Mouse (Mus musculus): Measurements from ENCODE around the gene Ccdc27. TPM values are rescaled to one million over a fixed set of nuclear protein-coding genes. Genes with fewer than 3 reads are reported as not detected.

Gene Ccdc27
- total RNA-seq, 2 experiments from 2014 or later: 0.20 TPM; not detected in 1

Other genes starting within 250 kb of the Ccdc27 start
- gene A430005L14Rik, start 85.4 kb downstream of the Ccdc27 start, total RNA-seq (2021): 10 to 100 TPM; 25.1 to 26.9 TPM
- gene Dffb, start 67.6 kb downstream of the Ccdc27 start, total RNA-seq (2021): 10 to 100 TPM; 13.8 TPM
- gene Cep104, start 67.5 kb downstream of the Ccdc27 start, total RNA-seq (2021): 10 to 100 TPM; 22.1 to 23.1 TPM
- gene Lrrc47, start 30.9 kb downstream of the Ccdc27 start, total RNA-seq (2021): 10 to 100 TPM; 64.2 to 65.6 TPM
- gene Smim1, start 16.4 kb downstream of the Ccdc27 start, total RNA-seq (2021): 10 to 100 TPM; 62.0 to 63.3 TPM
- under 1 TPM in 1 of 2 experiments, not detected in 1; 0.11 TPM for gene Trp73, start 97.5 kb upstream of the Ccdc27 start, total RNA-seq (2021)
- 10 to 100 TPM; 17.8 to 18.7 TPM for gene Wrap73, start 99.7 kb upstream of the Ccdc27 start, total RNA-seq (2021)
- 100 to 1,000 TPM; 137 to 140 TPM for gene Tprgl, start 118.0 kb upstream of the Ccdc27 start, total RNA-seq (2021)
- 10 to 100 TPM; 18.0 to 19.6 TPM for gene Megf6, start 128.1 kb upstream of the Ccdc27 start, total RNA-seq (2021)